Mouse (Mus musculus): ENCODE measurements at regions not wholly inside any gene's neighbourhood (a gene's known extent, or its start where the extent isn't known, plus 50 kb on each side); places are given as distances from the start of the nearest gene placed in this dataset.

DNA sequence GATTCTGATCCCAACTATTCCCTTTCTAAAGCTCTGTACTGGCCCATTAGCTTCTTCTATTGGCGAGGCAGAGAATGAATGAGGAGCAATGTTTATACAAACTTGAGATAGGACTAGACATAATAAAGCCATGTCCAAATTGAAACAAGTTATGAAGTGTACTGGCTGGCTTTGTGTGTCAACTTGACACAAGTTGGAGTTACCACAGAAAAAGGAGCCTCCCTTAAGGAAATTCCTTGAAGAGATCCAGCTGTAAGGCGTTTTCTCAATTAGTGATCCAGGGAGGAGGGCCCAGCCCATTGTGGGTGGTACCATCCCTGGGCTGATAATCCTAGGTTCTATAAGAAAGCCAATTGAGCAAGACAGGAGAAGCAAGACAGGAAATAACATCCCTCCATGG, 135.9 kb upstream of the Cr2 start:
- DNase-seq (ENCODE audit: low read depth, low spot score) = no peak

DNA sequence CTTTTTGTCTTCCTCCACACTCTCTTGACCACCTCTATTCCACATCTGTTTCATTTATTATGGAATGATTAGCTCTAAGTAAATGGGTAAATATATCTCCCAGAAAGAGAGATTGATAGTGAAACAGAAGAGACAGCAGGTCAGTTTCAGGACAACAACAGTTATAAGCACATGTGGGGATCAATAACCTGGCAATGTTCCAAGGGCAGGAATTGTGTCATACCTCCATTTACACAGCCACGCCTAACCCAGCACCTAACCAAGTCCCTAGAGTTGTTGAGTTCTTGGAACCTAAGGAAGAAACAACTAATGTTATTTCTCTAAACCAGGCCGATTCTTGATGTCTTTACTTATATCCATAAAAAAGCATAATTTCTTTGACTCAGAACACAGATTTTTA, 108.6 kb upstream of the Cr2 start:
- DNase-seq (ENCODE audit: low read depth, low spot score) = no peak

GRCm38 (mm10) chr1:195241496-195241895, 65.0 kb upstream of the Cr2 start:
- peak; percentile 100 for DNase-seq (ENCODE audit: low read depth, low spot score)

DNA sequence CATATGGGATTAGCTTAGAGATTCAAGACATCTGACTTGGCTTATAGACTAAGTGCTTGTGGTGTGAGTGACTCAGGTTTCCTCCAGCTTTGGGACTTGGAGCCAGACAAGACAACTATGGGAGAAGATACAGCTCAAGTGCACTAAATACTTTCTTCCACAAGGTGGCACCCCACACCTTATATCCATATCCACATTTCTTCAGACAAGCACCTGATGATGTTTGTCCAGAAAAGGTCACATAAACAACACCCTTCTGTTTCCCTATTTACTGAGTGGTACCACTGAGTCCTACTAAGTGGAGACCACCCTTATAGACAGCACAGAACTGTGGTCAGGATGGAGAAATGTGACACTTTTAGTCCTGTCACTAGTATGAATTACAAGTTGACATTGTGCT, 56.1 kb upstream of the Cr2 start:
- peak; percentile 74 for DNase-seq (ENCODE audit: low read depth, low spot score)

GRCm38 (mm10) chr1:195227007-195227406, 50.5 kb upstream of the Cr2 start:
- DNase-seq (ENCODE audit: low read depth, low spot score) = no peak

All from A20 (cell line).